Mouse (Mus musculus) 416B (cell line): ENCODE data around the gene Oaz3.

Source experiments
- DNase-seq: peaks from one replicate; pipeline ENCODE4 v3.0.0; 2011; ENCODE audit warnings: low read depth

Oaz3 gene

DNA sequence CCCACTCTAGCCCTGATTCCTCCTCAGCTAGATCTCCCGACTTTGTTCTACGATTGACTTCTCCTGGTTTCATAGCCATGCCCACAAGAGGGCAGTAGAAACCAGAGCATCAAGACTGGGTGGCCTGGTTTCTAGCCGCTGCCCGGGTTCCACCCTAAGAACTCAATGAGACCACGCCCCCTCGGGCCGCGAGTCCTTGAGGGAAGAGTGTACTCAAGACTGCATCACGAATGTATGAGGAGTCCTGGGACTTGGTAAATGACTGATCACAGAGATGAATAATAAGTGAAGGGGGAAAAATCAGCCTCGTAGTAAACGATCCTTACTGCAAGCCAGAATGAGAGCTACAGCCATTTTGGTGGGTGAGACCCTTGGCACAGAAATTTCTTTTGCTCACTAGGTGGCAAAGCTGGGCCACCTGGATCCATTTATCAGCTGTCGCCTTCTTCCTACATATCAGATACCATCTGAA is 12.8 kb upstream of the Oaz3 start:
- peak; percentile 95 for DNase-seq

- no peak for DNase-seq
These were observed 5.7 kb upstream of the Oaz3 start for GRCm38 (mm10) chr3:94449377-94449776.

GRCm38 (mm10) chr3:94442951-94443596 is 641 bp downstream of the Oaz3 start, which contains the start of gene Mrpl9:
Gene Mrpl9, plus strand, starts transcription at chr3:94443318.
- peak; percentile 90 for DNase-seq

DNA sequence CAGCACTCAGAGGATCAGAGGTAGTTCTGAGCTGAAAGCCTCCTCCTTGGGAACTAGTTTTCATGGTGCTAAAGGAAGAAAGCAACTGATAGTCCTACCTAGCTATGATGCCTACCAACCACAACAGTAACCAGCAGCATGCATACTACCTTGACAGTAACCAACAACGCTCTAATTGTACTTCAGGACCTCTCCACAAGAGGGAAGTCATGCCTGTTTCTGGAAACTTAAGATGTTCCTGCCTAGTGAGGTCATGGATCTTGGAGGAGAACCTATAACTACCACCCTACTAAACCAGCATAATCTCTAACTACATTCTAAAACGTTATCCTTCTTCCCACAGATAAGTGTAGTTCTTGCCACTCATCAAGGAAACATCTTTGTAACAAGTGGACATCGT is 2.5 kb downstream of the Oaz3 start:
- DNase-seq = peak; percentile 64

DNA sequence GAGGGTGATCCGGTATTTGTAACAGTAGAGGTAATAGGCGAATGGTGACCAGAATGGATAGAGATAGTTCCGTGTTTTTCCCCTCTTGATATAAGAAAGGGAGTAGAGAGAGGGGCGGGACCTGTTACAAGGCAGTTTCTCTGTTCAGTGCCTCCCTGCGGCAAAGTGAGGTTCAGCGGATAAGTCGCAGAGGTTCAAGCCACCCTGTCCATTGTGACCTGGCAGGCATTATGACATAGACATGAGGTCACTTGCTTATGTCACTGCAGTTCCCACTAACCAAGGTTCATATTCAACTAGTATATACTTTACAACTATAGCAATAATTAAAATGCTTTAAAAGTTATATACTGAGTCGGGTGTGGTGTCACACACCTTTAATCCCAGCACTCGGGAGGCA is 7.3 kb downstream of the Oaz3 start:
- DNase-seq = no peak

- DNase-seq = no peak
These were observed 9.4 kb downstream of the Oaz3 start for GRCm38 (mm10) chr3:94434305-94434704.

DNA sequence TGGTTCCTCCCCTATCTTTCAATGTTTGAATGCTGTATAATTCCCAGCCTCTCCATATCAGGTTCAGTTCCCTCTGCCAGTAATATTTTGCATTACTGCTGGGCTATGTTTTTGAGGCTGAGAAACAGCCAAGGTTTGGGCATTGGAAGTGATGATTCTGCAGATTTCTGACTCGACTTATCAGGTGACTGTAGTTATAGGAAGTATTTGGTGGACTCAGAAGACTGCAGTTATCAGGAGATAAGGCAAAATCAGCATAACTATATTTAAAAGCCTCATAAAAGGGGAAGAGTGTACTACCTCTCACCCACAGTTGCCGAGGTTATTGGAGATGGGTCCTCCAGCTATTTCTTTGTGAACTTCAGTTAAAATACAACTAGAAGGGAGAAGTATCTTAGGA is 12.7 kb downstream of the Oaz3 start:
- DNase-seq = peak; percentile 8

DNA sequence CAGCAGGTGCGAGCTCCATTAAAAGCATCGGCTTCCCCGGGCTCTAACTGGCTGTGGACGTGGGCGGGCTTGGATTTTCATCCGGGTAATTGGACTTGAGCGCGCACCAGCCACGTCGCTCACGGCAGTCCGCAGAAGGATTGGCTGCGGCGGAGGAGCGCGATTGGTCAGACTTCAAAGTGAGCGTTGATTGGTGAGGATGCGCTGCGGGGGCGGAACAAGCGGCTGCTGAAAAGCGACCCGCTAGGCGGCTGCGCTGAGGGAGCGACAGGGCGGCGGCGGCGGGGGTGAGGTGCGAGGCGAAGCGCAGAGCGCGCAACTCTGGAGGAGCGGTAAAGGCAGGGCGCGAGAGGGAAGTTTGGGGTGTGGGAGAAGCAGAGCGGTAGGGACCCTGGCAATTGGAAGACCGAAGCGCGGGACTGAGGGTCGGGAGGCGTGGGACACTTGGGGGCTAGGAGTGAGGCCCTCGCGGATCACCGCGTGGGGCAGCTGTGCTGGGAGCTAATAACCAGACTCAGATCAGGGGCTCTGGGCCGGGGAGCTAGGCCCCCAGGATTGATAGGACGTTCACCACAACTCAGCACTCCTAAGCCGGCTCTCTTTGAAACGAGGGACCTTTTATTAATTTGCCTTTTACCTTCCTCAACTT is 30.6 kb downstream of the Oaz3 start, which contains the start of gene Tdrkh:
TSS of gene Tdrkh (plus strand) at position 243 of the 649 bp plus-strand sequence.
- DNase-seq = no peak

DNA sequence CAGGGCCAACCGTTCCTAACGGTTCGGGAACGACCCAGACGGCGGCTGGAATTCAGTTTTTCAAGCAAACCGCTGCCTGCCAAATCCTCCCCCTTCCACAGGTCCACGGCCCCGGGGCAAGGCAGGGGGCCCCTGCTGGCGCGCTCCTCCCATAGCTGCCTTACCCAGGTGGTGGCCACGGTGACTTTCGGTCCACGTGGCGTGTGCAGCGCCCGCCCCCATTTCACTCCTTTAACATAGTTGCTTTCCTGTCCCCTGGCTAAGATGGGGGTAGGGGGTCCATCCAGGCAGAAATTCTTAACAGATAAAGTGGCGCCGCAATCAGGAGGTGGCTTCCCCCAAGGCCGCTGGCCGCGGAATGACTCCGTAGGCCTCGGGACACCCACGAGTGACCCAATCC is 31.2 kb downstream of the Oaz3 start:
- DNase-seq = no peak

GRCm38 (mm10) chr3:94405561-94405960 is 38.2 kb downstream of the Oaz3 start:
- DNase-seq = no peak

DNA sequence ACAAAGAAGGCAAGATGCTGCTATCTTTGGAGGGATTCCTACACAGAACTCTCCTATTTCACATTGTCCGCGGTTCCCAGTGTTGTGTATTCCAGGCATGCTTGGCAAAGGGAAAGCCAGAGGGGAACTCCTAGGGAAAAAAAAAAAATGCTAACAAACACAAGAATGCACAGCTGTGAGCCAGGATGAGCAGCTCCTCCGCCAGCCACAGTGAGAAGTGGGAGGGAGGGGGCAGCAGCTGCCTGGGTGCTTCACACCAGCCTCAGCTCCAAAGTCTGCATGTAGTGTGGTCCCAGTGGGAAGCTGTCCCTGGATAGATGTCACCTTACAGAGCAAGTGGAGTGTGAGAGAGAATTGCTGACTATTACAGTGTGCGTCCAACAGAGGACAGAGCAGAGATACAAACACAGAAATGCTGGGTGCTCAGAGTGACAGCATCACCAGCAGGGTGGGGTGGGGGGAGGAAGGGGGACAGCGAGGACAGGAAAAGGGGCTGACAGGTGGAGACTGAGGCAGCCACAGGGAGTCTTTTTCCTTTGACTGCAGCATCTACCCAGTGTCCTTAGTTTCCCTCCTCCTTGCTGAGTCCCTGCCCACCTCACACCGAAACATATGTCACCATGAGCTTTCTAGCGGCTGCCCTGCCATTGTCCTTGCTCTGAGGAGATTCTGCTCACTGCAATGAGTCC is 39.2 kb downstream of the Oaz3 start:
- DNase-seq = no peak

DNA sequence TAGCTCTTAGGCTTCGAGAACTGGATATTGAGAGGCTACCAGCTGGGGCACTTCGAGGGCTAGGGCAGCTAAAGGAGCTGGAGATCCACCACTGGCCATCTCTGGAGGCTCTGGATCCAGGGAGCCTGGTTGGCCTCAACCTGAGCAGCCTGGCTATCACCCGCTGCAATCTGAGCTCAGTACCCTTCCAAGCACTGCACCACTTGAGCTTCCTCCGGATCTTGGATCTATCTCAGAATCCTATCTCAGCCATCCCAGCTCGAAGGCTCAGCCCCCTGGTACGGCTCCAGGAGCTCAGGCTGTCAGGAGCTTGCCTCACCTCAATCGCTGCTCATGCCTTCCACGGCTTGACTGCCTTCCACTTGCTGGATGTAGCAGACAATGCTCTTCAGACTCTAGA is 41.3 kb downstream of the Oaz3 start:
- DNase-seq = no peak

DNA sequence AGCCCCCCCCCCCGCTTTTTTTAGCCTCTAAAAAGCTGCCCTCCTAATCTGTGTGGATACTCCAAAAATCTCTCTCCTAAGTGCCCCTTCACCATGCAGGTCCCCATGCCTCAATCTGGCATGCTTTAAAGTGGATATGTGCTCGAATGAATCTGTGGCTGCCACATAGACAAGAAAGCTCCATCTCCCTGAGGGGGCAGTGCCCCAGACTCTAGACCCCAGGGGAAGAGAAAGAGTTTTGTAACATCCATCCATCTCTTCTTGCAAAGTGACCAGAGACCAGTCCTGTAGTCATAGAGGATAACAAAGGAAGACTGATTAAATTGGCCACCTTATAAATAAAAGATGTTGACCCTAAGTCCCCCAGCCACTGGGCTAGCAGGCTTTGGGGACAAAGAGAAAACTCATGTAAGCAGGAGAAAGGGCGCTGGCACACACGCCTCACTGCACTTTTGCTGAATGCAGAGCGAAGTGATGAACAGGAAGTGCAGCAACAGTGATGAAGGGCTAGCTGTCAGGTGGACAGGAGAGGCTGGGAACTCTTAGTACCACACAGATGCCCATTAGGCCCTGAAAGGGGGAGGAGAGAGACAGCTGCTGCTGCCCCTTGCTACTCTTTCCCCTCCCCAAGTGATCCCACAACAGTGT is 43.9 kb downstream of the Oaz3 start:
- no peak for DNase-seq

GRCm38 (mm10) chr3:94398943-94399481 is 44.7 kb downstream of the Oaz3 start:
- no peak for DNase-seq

GRCm38 (mm10) chr3:94398217-94398616 is 45.5 kb downstream of the Oaz3 start, which contains the start of gene Lingo4:
Gene Lingo4, plus strand, starts transcription at chr3:94398517.
- no peak for DNase-seq

- no peak for DNase-seq
These were observed 46.9 kb downstream of the Oaz3 start for GRCm38 (mm10) chr3:94396851-94397250.

DNA sequence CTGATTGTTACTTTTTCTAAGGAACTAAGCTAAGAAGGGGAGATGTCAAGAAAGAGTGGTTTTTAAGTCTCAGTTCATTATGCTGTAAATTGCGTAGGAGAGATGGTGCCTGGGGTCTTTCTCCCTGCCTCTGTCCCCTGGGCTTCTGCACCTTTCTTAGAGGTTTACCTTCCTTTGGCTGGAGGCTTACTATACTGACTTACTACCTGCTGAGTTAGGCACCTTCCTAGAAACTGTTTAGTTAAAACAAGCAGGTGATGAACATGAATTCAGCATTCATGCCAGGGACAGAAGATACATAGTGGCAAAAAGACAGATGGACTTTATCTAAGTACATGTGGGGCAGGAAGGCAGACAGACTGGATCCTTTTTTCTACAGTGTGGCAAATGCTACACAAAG is 47.4 kb downstream of the Oaz3 start:
- no peak for DNase-seq

DNA sequence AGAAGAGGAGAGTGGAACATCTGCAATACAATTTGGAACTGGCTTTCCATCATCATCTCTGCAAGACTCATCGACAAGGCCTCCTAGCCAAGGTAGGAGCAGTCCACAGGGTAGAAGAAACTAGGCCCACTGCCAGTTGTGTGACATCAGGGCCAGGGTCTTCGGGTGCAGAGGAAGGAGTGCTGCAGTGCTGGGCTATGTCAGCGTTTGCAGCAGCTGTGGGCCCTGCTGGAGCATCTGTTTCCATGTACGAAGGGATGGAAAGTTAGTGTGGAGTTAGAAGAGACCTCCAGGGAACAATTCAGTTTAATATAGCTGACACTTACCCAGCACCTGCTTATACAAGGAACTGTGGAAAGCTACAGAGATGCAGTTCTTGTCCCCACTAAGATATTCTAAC is 50.7 kb downstream of the Oaz3 start:
- DNase-seq = no peak

GRCm38 (mm10) chr3:94392128-94392527 is 51.6 kb downstream of the Oaz3 start:
- DNase-seq = no peak

DNA sequence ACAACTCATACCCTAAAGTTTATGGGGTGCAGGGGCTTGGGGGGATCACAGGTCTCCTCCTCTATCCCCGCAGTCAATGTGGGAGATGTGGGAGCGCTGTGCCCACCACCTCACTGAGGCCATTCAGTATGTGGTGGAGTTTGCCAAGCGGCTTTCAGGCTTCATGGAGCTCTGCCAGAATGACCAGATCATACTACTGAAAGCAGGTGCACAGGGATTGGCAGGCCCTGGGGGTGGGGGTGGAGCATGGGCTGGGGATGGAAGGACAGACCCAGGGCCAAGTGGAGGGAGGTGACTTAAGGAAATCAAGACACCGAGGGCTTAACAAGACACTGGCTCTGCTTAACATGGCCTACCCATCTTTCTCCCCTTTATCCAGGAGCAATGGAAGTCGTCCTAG is 52.7 kb downstream of the Oaz3 start:
- DNase-seq = no peak

DNA sequence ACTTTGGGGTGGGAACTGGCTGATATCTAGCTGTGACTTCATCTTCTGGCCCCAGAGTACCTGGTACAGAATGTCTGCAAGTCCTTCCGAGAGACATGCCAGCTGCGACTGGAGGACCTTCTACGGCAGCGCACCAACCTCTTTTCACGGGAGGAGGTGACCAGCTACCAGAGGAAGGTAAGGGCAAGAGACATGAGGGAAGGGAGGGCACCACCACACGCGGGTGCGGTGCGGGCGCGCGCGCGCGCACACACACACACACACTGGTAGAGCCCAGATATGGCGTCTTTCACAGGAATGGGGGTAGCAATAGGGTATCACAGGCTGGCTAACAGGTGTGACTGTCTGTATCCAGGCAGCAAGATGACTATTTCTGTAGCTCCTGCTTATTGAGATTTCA is 54.3 kb downstream of the Oaz3 start:
- no peak for DNase-seq

GRCm38 (mm10) chr3:94388047-94388446 is 55.7 kb downstream of the Oaz3 start:
- DNase-seq = peak; percentile 23
